Mouse (Mus musculus): ENCODE results near the gene Jkamp.
"Not testable (repeated sequence)": the region's sequence is repeated elsewhere in the genome, so short reads cannot be mapped to it uniquely, and the experiment has no call there.

Gene Jkamp

DNA sequence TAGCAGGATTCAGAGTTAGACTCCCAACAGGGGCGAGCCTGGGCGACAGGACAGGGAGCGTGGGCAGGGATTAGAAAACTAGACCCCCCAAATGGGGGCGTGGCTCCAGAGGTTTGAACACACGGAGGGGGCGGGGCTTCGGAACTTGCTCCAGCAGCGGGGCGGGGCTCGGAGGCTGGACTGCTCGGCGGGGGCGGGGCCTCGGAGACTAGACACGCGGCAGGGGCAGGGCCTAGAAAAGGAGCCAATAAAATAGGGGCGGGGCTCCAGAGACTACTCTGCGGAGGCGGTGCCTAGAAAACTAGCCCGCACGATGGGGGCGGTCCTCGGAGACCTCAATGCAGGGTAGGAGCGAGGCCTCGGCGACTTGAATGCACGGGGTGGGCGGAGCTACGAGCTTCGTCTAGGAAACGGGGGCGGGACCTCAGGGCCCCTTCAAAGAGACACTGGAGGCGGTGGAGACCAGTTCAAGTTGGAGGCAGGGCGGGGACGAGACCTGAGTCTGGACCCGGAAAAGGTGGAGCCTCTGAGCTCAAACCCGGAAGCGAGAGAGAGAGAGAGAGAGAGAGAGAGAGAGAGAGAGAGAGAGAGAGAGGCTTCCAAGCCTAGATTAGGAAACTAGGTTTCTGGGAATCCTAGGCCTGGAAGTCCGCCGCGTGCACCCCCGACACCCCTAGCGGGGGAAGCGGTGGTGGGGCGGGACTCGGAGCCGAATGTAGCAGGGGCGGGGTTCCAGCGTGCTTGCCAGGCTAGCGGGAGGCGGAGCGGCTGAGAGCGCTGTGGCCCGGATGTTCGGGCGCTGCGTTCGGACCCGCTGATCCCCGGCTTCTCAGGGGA lies at the start of gene Jkamp, which contains the start of gene L3hypdh:
TSS of gene Jkamp (plus strand) at position 261 of the 837 bp plus-strand sequence.
TSS of gene L3hypdh (minus strand) at position 111 of the 837 bp plus-strand sequence.
- DNase-seq (ENCODE audit: low spot score) = peak; percentile 97

DNA sequence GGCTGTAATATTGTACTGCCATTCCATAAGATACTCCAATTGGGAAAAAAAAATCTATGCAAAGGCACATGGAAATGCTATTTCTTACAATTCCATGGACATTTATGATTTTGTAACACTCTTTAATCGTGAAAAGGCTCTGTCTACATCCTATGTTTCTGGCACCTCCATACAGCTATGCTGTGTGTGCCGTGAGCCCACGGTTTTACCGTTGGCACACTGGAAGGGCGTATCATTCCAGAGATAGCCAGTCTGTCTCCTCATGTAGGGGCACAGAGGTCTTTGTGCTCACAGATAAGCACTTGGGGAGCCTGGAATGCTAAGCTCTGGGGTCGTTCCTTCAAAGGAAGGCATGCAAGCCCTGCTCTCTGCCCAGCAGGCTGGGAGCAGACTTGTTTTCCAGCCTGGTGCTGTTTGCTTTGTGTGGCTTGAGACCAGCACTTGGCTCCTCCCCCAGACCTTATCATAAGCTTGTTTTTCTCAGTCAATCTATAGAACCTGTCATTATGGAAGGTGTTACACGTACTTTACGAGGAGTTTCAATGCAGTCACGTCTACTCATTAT lies 49.2 kb upstream of the Jkamp start:
- no peak for DNase-seq (ENCODE audit: low spot score)

DNA sequence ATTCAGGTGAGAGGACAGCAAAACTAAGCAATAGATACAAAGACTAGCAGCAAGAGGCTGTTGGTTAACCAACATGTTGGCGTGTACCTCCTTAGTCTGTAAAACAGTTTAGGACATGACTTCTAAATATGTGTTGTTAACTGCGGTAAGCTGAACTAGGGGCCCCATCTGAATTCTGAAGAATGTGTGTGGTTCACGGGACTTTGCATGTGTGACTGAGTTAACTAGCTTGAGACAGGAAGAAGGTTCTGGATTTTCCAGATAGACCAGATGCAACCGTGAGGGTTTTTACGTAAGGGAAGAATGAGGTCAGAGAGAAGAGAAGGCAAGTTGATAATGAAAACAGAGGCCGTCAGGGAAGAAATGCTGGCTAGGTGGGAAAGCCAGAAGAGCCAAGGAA lies 48.3 kb upstream of the Jkamp start:
- DNase-seq (ENCODE audit: low spot score) = no peak

DNA sequence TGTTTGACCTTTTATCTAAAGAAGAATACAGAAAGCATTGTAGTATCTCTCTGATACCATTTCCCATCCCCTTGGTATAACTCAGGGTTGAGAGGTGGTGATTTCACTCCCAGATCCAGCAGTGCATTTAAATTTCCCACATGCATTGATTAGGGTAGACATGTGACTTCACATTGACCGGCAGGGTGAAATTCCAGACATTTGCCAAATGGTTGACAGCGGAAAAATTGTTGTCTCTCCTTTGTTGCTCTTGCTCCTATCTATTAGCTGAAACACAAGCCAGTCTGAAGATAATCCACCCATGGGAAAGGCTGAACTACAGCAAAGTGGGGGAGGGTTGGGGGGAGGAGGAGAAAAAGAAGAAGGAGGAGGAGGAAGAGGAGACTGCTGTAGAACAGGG lies 46.5 kb upstream of the Jkamp start:
- no peak for DNase-seq (ENCODE audit: low spot score)

DNA sequence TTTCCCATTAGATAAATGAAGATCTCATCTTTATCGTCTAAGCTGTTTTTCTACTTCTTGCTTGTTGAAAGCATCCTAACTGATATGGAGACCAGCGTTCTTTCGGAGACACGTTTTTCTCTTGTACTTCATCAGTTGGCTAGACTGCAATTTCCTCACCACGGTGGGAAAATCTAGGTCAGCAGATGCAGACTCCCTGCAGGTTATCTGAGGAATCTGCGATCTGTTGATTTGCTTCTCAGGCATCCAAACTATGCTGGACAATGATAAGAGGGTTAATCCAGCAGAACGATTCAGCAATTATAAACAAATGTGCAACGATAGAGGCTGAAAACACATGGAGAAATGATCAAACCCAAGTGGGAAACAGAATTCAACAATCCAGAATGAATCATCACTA lies 45.9 kb upstream of the Jkamp start:
- no peak for DNase-seq (ENCODE audit: low spot score)

DNA sequence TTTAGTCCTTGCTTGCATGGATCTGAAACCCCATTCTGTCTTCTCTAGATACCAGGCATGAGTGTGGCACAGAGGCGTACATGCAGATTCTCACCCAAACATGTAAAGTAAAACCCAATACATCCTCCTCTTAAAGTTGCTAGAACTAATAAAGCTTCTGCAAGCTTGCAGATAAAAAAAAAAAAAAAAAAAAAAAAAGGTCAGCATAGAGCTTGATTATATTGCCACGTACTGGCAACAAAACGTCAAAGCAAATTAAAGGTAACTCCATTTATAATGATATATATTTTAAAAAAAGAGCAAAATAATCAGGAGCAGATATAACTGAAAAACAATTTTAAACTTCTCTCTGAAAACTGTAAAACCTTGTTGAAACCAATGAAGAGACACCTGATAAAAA lies 44.2 kb upstream of the Jkamp start:
- no peak for DNase-seq (ENCODE audit: low spot score)

DNA sequence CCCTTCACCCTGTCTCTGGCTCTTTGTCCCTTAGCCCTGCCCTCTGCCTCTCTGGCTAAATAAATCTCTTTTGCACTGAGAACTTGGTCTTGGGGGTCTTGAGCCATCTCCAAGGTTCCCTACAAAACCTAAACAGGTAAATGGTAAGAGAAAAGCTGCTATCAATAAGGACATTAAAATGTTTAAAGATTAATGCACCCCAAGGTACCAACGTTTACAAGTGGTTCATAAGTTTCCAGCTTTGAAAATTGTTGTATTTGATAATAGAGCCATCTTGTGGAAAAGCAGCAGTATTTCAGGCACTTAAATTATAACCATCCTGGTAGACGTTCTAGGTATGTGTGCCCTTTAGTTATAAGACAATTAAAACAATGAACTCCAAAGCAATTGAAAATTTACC lies 37.9 kb upstream of the Jkamp start:
- DNase-seq (ENCODE audit: low spot score) = no peak

DNA sequence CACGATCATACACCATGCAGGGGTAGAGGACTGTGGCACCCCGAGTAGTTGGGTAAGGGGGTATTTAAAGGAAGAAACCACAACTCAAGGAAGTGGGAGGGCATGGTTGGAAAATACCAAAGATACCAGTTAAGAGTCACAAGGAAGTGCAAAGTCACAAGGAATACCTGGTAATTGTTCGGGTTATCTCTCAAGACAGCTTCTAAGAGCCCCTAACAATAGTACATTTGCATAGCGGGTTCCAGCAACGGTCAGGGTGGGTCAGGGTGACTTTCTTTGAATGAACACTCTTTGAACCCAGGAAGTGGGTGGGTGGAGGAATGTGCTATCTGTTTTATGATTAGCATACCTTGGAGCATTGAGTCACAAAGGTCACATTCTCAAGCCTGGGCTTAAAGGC lies 35.2 kb upstream of the Jkamp start:
- not testable (repeated sequence) for DNase-seq (ENCODE audit: low spot score)

DNA sequence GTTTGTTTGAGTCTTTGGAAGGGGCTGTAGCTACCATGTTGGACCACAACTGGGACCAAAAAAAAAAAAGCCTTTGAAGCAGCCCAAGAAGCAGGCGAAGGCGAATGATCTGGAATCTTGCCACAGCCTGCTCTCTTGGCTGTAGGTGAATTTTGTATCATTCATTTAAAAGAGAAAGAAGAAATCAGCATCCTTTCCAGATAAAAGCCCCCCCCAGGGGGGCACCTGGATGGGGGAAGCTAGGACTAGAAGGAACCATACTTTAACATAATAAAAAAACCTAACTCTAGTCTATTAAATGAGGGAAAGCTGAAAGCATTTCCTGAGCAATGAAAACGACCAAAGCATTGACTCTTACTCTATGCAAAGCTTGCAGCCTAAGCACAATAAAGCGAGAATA lies 34.6 kb upstream of the Jkamp start:
- DNase-seq (ENCODE audit: low spot score) = no peak

DNA sequence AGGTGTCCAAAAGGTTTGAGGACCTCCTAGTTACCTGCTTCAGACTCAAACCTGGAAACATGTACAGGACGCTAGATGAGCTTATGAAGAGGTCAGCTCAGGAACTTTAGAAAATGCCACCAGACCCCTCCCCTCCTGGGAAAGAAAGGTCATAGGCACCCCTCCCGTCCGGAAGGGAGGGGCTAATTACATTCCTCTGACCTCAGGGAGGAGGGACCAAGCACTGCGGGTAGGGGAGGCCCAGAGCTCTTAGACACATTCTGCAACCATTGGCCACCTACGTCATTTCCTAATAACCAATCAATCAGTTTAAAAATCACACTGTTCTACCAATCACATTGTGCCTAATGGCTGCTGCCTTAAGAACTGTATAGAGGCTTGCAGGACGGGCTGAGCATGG lies 32.8 kb upstream of the Jkamp start:
- DNase-seq (ENCODE audit: low spot score) = no peak

DNA sequence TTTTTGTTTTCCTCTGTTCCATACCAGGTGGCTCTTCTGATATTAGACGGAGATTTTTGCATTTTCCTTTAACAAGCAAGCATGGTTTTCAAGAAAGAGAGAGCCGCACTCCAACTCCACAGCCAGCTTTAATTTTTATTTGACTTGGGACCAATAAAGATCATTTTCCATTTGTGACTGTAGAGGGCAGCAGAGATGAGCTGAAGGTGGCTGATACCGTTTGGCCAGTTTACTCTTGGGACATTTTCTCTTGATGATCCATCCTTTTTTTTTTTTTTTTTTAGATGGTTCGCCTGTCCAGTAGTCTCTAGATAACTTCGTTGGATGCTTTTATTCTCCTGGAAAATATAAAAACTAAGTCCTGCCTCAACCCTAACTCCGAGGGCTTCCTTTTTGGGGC lies 32.1 kb upstream of the Jkamp start:
- DNase-seq (ENCODE audit: low spot score) = no peak

DNA sequence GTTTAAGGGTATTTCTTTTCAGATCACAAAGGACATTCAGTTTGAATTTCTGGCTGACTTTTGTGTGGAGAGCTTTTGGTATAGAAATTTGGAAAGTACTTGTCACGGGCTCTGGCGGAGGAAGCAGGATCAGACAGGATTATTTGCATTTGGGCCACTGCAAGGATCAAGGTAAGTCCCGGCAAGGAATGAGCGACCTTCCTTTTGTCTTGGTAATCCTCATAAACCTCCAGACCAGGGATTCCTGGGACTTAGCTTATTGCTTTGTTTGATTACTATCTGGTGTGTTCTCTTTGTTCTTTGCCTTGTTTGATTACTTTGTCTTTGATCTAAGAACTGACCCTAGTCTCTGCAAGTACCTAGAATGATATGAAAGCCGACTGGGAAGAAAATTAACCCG lies 31.5 kb upstream of the Jkamp start:
- DNase-seq (ENCODE audit: low spot score) = no peak

DNA sequence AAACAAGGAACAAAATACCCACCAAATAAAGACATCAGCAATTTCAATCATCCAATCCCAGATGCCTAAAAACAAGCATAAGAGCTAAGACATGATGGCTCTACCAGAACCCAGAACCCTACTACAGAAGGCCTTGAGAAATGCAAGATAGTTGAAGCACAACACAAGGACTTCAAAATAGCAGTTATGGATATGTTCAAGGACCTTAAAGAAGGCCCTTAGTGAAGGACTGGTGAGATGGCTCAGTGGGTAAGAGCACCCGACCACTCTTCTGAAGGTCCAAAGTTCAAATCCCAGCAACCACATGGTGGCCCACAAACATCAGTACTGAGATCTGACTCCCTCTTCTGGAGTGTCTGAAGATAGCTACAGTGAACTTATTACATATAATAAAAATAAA lies 27.6 kb upstream of the Jkamp start:
- DNase-seq (ENCODE audit: low spot score) = no peak

DNA sequence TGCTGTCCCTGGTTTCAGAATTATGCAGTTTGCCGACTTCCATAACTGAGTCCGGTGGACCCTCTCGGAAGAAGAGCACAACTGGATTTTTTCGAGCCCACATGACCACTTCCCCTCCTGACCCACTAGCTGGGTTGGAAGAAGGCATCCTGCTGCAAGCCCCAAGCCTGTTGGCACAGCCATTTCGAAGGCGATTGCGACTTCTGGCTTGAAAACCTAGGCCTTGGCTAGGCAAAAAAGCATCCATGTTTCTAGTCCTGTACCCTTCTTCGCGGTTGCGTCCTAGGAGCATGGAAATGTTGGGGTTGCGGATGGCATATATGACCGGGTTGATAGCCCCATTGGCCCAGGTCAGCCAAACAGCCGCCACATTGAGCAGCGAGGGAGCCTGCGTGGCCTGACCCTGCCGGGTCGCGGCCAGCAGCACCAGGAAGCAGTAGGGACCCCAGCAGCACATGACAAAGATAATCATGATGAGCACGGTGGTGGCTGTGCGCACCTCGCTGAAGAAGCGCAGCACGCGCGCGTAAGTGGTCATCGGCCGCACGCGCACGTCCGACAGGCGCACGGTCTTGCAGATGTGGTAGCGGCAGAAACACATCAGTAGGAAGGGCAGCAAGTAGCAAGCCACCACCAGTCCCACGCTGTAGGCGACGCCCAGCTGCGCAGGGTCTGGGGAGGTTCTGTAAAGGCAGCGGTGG lies 15.6 kb upstream of the Jkamp start:
- DNase-seq (ENCODE audit: low spot score) = no peak

DNA sequence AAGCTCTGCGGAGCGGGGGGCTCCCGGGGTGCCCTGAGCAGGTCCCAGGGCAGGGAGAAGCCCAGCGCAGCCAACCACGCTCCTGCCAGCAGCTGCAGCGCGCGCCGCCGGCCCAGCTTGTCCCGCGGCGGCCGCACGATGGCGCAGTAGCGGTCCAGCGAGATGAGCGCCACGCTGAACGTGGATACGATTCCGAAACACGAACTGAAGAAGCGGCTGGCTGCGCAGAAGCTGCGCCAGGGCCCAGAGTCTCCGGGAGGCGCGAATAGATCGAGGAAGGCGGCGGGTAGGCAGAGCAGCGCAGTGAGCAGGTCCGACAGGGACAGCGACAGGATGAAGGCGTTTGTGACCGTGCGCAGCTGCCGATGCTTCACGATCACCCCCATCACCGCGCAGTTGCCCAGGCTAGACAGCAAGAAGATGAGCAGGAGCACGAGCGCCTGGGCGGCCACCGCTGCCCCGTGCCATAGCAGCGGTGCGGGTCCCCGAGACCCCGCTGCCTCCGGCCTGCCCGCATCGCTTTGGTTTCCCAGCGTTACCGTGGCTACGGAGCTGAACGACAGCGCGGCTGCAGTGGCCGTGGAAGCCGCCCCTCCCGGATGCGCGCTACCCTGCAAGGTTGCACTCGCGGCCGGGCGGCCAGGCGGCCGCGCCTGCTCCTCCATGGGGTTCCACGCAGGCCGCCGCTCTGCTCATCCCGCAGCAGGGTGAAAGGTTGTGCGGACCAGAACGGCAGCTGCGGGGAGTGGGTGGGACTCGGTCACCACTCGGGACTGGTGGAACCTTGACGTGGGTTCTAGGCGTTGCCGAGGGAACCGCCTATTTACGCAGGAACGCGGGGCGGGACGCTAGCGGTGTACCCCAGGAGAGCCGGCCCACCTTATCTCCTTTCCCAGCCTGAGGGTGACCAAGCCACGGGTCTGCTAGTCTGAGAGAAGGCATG lies 14.8 kb upstream of the Jkamp start, which contains the start of gene Gpr135:
TSS of gene Gpr135 (minus strand) at position 799 of the 943 bp plus-strand sequence.
- peak; percentile 37 for DNase-seq (ENCODE audit: low spot score)

DNA sequence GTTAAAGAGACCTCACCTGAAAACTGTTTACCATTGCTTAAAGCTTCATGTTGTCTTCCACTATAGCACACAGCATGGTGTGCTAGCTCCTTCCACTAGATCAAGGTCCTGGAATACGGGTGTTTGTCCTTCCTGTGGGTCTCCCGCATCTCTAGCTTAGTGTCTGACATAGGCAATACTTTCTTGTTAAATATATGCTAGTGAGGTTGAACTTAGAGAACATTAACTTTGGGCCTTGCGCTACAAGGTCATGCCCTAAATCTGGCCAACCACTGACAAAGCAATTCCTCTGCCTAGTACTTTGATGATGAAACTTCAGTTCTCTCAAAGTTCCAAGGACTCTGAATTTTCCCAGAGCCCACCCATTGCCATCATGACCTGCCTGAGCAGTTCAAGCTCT lies 7.1 kb upstream of the Jkamp start:
- no peak for DNase-seq (ENCODE audit: low spot score)

DNA sequence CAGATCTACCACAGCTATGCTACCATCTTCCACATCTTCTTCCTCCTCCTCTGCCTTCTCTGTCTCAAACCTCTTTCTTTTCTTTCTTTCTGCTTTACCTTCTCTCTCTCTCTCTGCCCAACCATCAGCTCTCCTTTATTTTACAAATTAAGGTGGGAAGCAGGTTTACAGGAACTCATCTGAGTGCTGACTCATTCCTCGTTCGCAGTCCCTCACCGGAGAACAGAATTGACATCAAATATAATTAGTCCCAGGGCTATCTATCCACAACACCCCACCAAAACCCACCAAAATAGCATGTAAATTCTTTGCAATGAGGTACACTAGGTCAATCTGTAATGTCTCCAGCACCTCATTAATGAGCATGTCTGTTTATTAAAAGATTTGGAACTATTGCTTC lies 3.4 kb upstream of the Jkamp start:
- DNase-seq (ENCODE audit: low spot score) = no peak

DNA sequence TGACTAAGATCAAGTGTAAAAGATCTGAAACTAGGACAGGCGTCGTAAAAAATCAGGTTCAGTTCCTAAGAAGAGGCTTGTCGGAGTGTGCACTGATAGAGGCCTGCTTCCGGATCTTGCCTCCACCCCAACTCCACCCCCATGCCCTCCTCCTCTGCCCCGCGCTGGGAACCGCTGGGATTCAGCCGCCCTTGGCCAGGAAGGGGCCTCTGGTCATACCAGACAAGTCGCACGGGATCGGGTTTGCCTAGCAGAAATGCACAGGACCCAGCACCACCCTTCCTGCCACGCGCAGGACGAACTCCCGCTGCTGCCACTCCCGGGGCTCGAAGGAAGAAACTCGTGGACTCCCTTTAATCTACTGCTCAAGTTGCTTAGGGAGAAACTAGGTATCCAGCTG lies 3.0 kb upstream of the Jkamp start:
- no peak for DNase-seq (ENCODE audit: low spot score)

DNA sequence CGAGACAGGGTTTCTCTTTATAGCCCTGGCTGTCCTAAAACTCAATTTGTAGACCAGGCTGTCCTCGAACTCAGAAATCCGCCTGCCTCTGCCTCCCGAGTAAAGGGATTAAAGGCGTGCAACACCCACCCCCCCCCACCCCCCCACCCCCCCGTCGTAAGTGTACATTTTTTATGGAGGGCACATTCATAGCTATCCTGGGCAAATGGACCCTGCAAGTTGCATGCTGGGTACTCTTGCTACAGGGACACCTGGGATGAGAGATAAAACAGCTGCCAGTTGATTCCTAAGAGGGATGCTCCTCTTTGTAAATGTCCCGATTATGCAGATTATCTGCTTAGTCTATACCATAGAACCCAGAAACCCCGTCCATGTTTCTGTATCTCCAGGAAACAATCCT lies 2.1 kb upstream of the Jkamp start:
- DNase-seq (ENCODE audit: low spot score) = no peak

DNA sequence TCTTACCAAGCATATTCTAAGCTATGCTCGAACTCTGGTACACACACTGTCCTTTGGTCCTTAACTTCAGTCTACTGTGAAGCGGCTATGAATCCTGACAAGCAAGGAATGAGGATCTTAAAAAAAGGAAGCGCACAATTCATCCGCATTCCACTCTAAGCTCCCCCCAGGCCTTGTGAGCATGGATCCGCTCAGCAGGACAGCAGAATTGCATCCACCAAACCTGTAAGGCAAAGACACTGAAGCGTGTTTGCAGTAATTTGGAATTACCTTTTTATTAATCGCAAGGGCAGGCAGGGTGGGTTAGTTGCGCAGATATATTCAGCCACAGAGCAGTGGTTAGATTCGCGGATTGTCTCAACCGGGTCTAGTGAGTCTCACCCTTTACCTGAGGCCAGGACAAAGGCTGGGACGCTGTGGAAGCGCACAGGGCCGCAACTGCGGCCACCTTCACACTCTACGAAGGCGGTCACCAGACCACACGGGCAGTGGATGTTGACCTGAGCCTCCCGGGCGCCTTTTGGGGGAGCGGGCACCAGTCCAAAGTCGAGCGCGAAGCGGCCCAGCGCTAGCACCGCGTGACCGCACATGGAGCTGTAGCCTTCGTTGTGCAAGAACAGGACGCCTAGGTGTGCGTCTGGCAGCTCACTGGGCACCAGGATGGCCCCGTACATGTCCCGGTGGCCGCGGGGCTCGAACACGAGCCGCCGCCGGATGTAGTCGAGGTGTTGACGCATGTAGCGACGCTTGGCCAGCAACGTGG lies 947 bp upstream of the Jkamp start:
- DNase-seq (ENCODE audit: low spot score) = no peak

DNA sequence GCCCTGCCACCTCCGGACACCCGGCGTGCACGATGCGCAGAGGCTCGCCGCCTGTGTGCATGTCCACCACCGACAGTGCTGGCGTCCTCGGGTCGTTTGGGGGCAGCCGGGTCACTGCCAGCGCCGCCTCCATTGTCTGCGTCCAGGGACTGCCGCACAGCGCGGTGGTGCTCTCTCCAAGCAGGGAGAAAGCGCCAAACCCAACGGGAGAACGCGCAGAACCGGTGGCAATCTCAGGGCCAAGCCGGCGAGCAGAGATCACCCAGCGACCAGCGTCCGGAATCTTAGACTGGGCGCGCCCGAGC lies 413 bp upstream of the Jkamp start:
- no peak for DNase-seq (ENCODE audit: low spot score)
